Mouse (Mus musculus) limb, embryonic 10.5 days (tissue): ENCODE data around the gene Gm9639. TPM values are rescaled to one million over a fixed set of nuclear protein-coding genes. Genes with fewer than 3 reads are reported as not detected.
"Not testable (repeated sequence)": the region's sequence is repeated elsewhere in the genome, so short reads cannot be mapped to it uniquely, and the experiment has no call there.

Experiments
- DNase-seq: peaks from one replicate; pipeline ENCODE4 v3.0.0-alpha.2; 2017; ENCODE audit warnings: low spot score
- H3K27ac ChIP-seq: fragments of 300-500 bp; sonication (generic); 2 replicates; pipeline ENCODE4 v1.5.1; 2016; ENCODE audit warnings: mild to moderate bottlenecking
- H3K27me3 ChIP-seq: fragments of 300-500 bp; sonication (generic); 2 replicates; pipeline ENCODE4 v1.6.1; 2016; ENCODE audit warnings: low read depth, mild to moderate bottlenecking; ENCODE audit not compliant: poor library complexity, severe bottlenecking
- H3K36me3 ChIP-seq: fragments of 300-500 bp; sonication (generic); 2 replicates; pipeline ENCODE4 v1.6.1; 2016; ENCODE audit warnings: mild to moderate bottlenecking, moderate library complexity
- H3K4me1 ChIP-seq: fragments of 300-500 bp; sonication (generic); 2 replicates; pipeline ENCODE4 v1.6.1; 2016
- H3K4me3 ChIP-seq: fragments of 300-500 bp; sonication (generic); 2 replicates; pipeline ENCODE4 v1.5.1; 2016; ENCODE audit warnings: mild to moderate bottlenecking, moderate library complexity
- H3K9me3 ChIP-seq: fragments of 300-500 bp; sonication (generic); replicated peaks from 2 replicates; pipeline ENCODE4 v1.6.1; 2016; ENCODE audit warnings: mild to moderate bottlenecking
- WGBS: fragments of 180-500 bp; shearing (Covaris S2); methylation state at CpG from one replicate; pipeline ENCODE4 v1.1.7; 2016; 5-methylcytosine and 5-hydroxymethylcytosine counted together
- polyA plus RNA-seq: library from polyadenylated mRNA; unstranded; fragments of >200 nt; fragmentation: Nextera tagmentation; extraction: Ambion mirVana; gene quantifications from 2 replicates; pipeline ENCODE4 v1.2.1, GENCODE M21; 2016

Gene Gm9639
- not detected in 2 replicates for polyA plus RNA-seq

DNA sequence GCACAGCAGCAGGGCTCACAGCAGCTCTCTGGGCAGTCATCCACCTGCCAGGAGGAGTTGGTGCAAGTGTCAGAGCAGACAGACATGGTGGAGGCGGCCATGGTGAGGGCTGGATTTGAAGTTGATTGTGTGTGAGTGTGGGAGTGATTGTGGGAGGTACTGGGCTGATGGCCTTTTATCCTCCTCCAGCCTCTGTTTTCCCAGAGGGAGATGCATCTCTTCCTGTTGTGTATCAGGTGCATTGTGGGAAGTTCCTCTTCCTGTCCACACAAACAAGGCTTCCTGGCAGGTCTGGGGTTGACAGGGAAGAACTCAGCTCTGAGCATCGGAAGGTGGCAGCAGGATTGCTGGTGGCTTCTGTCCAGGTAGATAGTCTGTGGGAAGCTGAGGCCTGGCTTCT, at the start of gene Gm9639:
Gene Gm9639 (minus strand): TSS at position 101 of the 400 bp plus-strand sequence.
- H3K9me3 ChIP-seq: no peaks in the 10 kb centered on the region
- WGBS: 58% methylated on average over 2 of the region's 2 CpGs
- peaks cover 26% of the 10 kb centered on the region for H3K4me1 ChIP-seq
- H3K36me3 ChIP-seq: no peaks in the 10 kb centered on the region
- H3K27me3 ChIP-seq: no peaks in the 10 kb centered on the region
- H3K27ac ChIP-seq: no peak within 1 kb of the TSS
- H3K4me3 ChIP-seq: no peak within 1 kb of the TSS
- DNase-seq: no peak

DNA sequence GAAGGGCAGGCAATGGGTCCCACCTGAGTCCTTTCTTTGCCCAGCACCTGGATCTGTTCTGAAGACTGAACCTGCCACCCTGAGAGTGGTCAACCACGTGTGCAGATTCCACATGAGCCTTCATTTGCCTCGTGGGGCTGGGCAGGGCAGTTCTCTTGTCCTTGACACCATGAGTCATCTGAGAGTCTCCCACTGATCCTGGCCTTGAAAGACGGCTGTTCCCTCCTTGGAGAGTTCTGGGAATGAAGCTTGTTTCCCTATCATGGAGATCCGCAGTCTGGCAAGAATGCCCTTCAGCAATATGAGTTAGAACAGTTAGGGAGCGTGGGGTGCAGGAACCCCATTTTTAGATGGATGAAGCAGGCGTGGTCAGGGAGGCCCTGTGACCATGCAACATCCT, 44.1 kb upstream of the Gm9639 start:
- no peak for DNase-seq
- H3K4me1 ChIP-seq: no peaks in the 10 kb centered on the region
- H3K9me3 ChIP-seq: no peaks in the 10 kb centered on the region; the same call in 1 of the 2 replicates
- WGBS: 86% methylated on average over 6 of the region's 6 CpGs
- no peak overlapping the region for H3K27ac ChIP-seq
- H3K36me3 ChIP-seq: no peaks in the 10 kb centered on the region
- no peak overlapping the region for H3K4me3 ChIP-seq
- no peaks in the 10 kb centered on the region for H3K27me3 ChIP-seq

DNA sequence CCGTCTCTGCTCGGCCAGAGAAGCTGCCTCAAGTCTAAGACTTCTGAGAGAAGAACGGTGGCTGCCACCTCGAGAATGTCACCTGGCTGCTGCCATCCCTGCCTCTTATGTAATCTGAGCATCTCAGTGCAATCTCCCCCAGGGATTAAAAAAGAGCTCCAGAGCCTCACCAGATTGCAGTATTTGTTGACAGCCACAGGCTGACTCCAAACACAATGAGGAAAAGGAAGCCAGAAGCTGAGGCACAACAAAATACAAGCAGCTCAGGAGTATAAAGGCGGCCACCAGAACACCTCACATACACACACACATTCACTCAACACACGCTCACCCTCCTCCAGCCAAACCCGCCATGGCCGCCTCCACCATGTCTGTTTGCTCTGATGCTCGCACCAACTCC, 40.8 kb upstream of the Gm9639 start, which contains the start of gene Krtap10-10:
Gene Krtap10-10 (plus strand): TSS at position 301 of the 400 bp plus-strand sequence.
- DNase-seq: no peak
- WGBS: 80% methylated on average over 8 of the region's 9 CpGs
- no peak within 1 kb of the TSS for H3K27ac ChIP-seq

DNA sequence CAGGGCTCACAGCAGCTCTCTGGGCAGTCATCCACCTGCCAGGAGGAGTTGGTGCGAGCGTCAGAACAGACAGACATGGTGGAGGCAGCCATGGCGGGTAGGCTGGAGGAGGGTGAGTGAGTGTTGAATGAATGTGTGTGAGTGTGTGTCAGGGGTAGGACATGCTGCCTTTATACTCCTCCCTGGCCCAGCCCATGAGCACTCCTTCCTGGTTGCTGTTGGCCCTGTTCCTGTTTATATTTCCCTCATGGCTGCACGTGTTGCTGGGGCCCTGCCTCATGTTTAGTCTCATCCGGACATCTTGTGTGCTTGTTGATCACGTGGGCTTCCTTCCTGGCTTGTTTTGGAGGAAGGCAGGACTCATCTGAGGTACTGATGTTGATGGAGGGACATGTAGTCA, 32.1 kb upstream of the Gm9639 start, which contains the start of gene Krtap10-4:
Gene Krtap10-4 (minus strand): TSS at position 145 of the 400 bp plus-strand sequence.
- H3K27ac ChIP-seq: no peak within 1 kb of the TSS
- 0 out of 2 replicates have a peak, but pooled peaks cover 3% of the 10 kb centered on the region for H3K4me1 ChIP-seq
- H3K9me3 ChIP-seq: no peaks in the 10 kb centered on the region
- H3K4me3 ChIP-seq: no peak within 1 kb of the TSS
- H3K36me3 ChIP-seq: no peaks in the 10 kb centered on the region
- 84% methylated on average over 6 of the region's 6 CpGs for WGBS
- DNase-seq: no peak
- H3K27me3 ChIP-seq: no peaks in the 10 kb centered on the region

More for the DNA sequence above, 40.8 kb upstream of the Gm9639 start, which contains the start of gene Krtap10-10:
- no peaks in the 10 kb centered on the region for H3K4me1 ChIP-seq
- no peaks in the 10 kb centered on the region for H3K27me3 ChIP-seq
- no peaks in the 10 kb centered on the region for H3K9me3 ChIP-seq
- no peaks in the 10 kb centered on the region for H3K36me3 ChIP-seq
- no peak within 1 kb of the TSS for H3K4me3 ChIP-seq

DNA sequence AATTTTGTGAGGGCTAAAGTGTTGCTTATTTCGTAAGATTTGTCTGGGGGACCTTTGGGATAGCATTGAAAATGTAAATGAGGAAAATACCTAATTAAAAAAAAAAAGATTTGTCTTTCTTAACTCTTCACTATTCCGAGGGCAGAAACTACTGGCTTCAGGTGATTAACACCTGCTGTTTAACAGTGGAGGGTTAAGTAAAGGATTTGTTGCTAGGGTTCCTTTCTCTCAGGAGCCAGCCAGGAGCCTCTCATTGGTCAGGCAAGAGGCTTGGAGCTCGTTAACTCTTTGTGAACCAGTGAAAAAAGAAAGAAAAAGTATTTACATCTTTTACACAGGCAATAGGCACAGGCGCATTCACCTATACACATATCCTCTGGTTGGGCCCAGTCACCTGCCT, 24.3 kb upstream of the Gm9639 start:
- Histone ChIP-seq H3K36me3 (no peaks in the 10 kb centered on the region), H3K9me3 (no peaks in the 10 kb centered on the region), H3K27me3 (no peaks in the 10 kb centered on the region), H3K27ac (no peak overlapping the region), H3K4me1 (peaks cover 8% of the 10 kb centered on the region; the same call in 1 of the 2 replicates), H3K4me3 (no peak overlapping the region)
- WGBS: 45% methylated on average over 4 of the region's 4 CpGs
- no peak for DNase-seq

DNA sequence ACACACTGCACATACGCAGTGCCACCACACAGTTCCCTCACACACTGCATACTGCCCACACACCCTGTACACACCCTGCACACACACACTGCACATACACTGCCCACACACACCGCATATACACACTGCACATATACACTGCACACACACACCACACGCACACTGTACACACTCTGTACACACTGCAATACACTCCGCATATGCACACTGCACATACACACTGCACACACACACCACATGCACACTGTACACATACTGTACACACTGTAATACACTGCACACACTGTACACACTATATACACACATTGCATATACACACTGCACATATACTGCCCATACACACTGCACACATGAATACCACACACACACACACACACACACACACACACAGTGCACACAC, 23.6 kb upstream of the Gm9639 start:
- Histone ChIP-seq H3K27ac (no peak overlapping the region), H3K4me3 (no peak overlapping the region), H3K4me1 (peaks cover 8% of the 10 kb centered on the region; the same call in 1 of the 2 replicates), H3K36me3 (no peaks in the 10 kb centered on the region), H3K27me3 (no peaks in the 10 kb centered on the region), H3K9me3 (no peaks in the 10 kb centered on the region)
- DNase-seq: no peak
- 96% methylated on average over 4 of the region's 4 CpGs for WGBS

DNA sequence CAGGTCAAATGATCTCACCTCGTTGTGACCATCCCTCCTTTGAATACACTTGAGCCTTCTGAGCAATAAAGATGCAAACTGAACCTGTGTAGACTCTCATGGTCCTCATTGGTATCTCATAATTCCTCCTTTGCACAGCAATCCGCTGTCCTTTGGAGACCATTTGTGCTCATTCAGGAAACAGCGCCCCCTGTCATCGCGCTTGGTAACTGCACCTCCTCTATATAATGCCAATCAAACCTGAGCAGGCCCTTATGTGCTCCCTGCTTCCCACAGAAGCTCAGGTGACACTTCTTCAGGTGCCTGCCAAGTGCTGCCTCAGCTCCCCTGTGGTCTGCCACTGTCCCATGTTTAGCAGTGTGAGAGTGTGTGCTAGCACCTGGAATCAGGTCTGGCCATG, 20.6 kb upstream of the Gm9639 start:
- WGBS: 27% methylated on average over 5 of the region's 5 CpGs
- H3K27me3 ChIP-seq: no peaks in the 10 kb centered on the region

DNA sequence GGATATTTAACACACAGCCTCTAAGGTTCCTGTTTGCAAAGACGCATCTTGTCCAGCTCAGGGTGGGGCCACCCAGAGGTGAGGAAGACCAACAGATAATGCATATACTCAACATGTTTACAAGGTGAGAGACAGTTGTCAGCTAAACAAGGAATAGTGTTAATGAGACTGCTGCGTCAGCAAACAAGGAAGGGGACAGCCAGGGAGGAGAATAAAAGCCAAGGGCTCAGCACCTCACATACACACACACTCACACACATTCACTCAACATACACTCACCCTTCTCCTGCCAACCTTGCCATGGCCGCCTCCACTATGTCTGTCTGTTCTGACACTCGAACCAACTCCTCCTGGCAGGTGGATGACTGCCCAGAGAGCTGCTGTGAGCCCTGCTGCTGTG, 19.5 kb upstream of the Gm9639 start, which contains the start of gene Gm2696:
Gene Gm2696 (plus strand): TSS at position 301 of the 400 bp plus-strand sequence.
- Histone ChIP-seq H3K36me3 (no peaks in the 10 kb centered on the region), H3K9me3 (no peaks in the 10 kb centered on the region), H3K4me1 (peaks cover 8% of the 10 kb centered on the region; the same call in 1 of the 2 replicates), H3K27ac (no peak within 1 kb of the TSS), H3K4me3 (no peak within 1 kb of the TSS), H3K27me3 (no peaks in the 10 kb centered on the region)
- no peak for DNase-seq
- 47% methylated on average over 4 of the region's 4 CpGs for WGBS

More for the DNA sequence above, 20.6 kb upstream of the Gm9639 start:
- no peaks in the 10 kb centered on the region for H3K9me3 ChIP-seq
- H3K4me3 ChIP-seq: no peak overlapping the region
- H3K27ac ChIP-seq: no peak overlapping the region
- H3K36me3 ChIP-seq: no peaks in the 10 kb centered on the region
- peak; percentile 60 for DNase-seq
- H3K4me1 ChIP-seq: peaks cover 8% of the 10 kb centered on the region; the same call in 1 of the 2 replicates

DNA sequence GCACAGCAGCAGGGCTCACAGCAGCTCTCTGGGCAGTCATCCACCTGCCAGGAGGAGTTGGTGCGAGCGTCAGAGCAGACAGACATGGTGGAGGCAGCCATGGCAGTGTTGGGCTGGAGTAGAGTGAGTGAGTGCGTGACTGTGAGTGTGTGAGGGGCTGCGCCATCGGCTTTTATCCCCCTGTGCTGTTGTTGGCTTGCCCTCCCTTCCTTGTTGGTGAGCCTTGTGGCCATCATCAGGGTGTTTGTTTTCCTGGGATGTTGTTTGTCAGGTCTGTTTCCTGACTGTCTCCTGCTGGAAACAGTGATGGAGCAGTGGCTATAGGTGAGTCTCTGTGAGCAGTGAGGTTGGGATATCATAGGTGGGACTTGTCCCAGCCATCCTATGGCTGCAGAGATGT, 16.9 kb upstream of the Gm9639 start, which contains the start of gene Gm9507:
Gene Gm9507 (minus strand): TSS at position 101 of the 400 bp plus-strand sequence.
- no peak within 1 kb of the TSS for H3K4me3 ChIP-seq
- WGBS: 74% methylated on average over 5 of the region's 5 CpGs
- H3K27me3 ChIP-seq: no peaks in the 10 kb centered on the region
- H3K9me3 ChIP-seq: no peaks in the 10 kb centered on the region; the same call in 1 of the 2 replicates
- no peak within 1 kb of the TSS for H3K27ac ChIP-seq
- H3K36me3 ChIP-seq: no peaks in the 10 kb centered on the region
- H3K4me1 ChIP-seq: peaks cover 4% of the 10 kb centered on the region; the same call in 1 of the 2 replicates
- no peak for DNase-seq

DNA sequence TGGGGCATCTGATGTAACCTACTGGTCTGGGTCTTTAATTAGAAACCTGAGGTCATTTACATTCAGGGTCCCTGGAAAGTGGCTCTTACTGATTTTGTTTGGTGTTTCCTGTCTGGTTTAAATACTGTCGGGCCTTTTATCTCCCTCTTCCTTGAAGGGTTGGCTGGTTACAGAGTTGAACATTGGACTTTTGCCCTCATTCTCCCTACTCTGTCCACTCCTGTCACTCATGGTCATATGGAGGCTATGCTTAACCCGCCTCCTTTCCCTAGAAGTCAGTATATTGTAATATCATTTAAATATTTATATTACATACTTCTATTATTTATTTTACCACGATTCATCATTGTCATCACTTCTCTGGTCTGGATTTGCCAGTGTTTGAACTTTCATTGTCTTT, 9.2 kb upstream of the Gm9639 start:
- 87% methylated on average over 3 of the region's 3 CpGs for WGBS
- Histone ChIP-seq H3K9me3 (no peaks in the 10 kb centered on the region; the same call in 1 of the 2 replicates), H3K4me3 (no peak overlapping the region), H3K27me3 (no peaks in the 10 kb centered on the region), H3K4me1 (peaks cover 2% of the 10 kb centered on the region; the same call in 1 of the 2 replicates), H3K36me3 (no peaks in the 10 kb centered on the region), H3K27ac (no peak overlapping the region)
- no peak for DNase-seq

DNA sequence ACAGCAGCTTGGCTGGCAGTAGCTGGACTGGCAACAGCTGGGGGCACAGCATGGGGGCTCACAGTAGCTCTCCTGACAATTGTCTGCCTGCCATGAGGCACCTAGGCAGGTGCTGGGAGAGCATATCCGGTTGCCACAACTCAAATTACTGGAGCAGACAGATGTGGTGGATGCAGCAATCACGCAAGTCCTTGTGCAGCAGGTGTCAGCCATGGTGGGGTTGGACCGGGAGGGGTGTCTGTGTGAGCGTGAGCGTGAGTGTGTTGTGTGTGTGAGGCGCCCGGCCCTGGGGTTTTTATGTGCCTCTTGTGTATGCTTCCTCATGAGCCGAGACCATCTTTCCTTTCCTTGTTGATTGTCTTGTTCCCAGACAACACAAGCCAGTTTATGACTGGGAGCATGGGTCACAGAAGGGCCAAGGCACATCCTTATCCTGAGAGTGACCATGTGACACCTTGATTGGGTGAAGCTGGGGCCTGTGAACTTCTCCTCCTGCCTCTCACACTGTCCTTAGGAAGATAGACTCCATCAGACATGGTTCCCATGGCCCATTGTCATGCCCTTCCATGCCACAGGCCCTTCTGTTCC, 4.1 kb upstream of the Gm9639 start, which contains the start of gene Gm19668:
Gene Gm19668 (minus strand): TSS at position 213 of the 588 bp plus-strand sequence.
- no peaks in the 10 kb centered on the region for H3K9me3 ChIP-seq
- DNase-seq: no peak
- peaks cover 25% of the 10 kb centered on the region for H3K4me1 ChIP-seq
- H3K27me3 ChIP-seq: no peaks in the 10 kb centered on the region
- WGBS: 58% methylated on average over 8 of the region's 8 CpGs
- H3K36me3 ChIP-seq: no peaks in the 10 kb centered on the region
- H3K27ac ChIP-seq: no peak within 1 kb of the TSS
- H3K4me3 ChIP-seq: no peak within 1 kb of the TSS

DNA sequence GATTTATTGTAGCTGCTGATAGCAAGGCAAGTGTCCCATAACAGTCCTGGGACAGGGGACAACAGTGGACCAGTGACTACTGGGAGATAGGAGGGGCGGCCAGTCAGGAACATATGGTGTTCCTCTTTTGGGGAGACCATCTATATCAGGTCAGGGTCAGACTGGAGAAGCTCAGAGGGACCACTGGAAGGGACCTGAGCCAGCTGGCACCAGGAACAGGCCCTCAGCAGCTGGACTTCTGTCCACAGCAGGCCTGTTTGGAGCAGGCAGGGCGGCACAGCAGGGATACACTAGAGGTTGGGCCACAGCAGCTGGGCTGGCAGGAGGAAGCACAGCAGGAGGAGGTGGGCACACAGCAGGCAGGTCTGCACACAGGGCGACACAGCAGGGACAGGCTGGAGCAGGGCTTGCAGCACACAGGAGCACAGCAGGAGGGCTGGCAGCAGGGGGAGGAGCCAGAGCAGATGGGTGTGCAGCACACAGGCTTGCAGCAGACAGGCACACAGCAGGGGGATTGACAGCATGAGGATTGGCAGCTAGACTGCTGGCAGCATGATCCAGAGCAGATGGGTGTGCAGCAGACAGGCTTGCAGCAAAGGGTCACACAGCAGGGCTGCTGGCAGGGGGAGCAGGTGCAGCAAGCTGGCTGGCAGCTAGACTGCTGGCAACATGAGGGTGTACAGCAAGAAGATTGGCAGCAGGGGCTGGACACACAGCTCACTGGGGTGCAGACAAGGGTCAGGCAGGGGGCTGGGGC, 3.5 kb upstream of the Gm9639 start:
- not testable (repeated sequence) for H3K9me3 ChIP-seq, H3K27ac ChIP-seq, H3K27me3 ChIP-seq, H3K36me3 ChIP-seq, H3K4me3 ChIP-seq, DNase-seq
- peaks cover 26% of the 10 kb centered on the region for H3K4me1 ChIP-seq
- WGBS: 32% methylated on average over 3 of the region's 3 CpGs

DNA sequence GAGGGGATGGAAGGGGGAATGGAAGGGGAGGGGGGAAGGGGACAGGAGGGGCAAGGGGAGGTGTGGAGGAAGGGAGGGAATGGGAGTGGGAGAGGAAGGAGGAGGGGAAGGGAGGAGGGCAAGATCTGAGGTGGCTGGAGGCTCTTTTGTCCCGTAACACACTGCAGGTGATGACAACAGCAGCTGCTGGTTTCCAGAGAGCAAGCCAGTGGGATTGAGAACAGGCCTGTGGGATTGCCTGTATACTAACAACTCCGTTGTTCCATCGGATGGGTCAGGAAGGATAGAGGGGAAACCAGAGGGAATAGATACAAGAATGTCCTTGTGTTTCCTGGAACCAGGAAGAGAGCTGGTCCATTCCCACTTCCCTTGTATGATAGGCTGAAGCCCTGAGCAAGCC, 2.8 kb upstream of the Gm9639 start:
- Histone ChIP-seq H3K27me3 (no peaks in the 10 kb centered on the region), H3K4me1 (peaks cover 26% of the 10 kb centered on the region), H3K9me3 (no peaks in the 10 kb centered on the region), H3K27ac (no peak overlapping the region), H3K36me3 (no peaks in the 10 kb centered on the region), H3K4me3 (no peak overlapping the region)
- WGBS: 13% methylated on average over 3 of the region's 3 CpGs
- no peak for DNase-seq
